Mouse (Mus musculus) kidney, adult 9 months (tissue): ENCODE data around the gene Pllp.

Experiments
- DNase-seq: peaks from one replicate; pipeline ENCODE4 v3.0.0; 2022

The Pllp gene

GRCm38 (mm10) chr8:94695994-94696384 is at the start of gene Pllp:
Pllp (minus strand) TSS chr8:94696278.
- peak; percentile 63 for DNase-seq

GRCm38 (mm10) chr8:94745476-94746184 is 49.6 kb upstream of the Pllp start, which contains the start of gene Ccl22:
Ccl22 (plus strand) TSS chr8:94745590.
- no peak for DNase-seq

GRCm38 (mm10) chr8:94744972-94745371 is 48.9 kb upstream of the Pllp start:
- no peak for DNase-seq

- DNase-seq: no peak
Observed at GRCm38 (mm10) chr8:94744484-94744883, 48.4 kb upstream of the Pllp start.

GRCm38 (mm10) chr8:94741726-94742125 is 45.6 kb upstream of the Pllp start:
- no peak for DNase-seq

- DNase-seq: no peak
Observed at GRCm38 (mm10) chr8:94740591-94740990, 44.5 kb upstream of the Pllp start.

- DNase-seq: no peak
Observed at GRCm38 (mm10) chr8:94739829-94740228, 43.8 kb upstream of the Pllp start.

GRCm38 (mm10) chr8:94735426-94736094 is 39.5 kb upstream of the Pllp start:
- peak; percentile 17 for DNase-seq

- no peak for DNase-seq
Observed at GRCm38 (mm10) chr8:94734735-94735350, 38.8 kb upstream of the Pllp start.

GRCm38 (mm10) chr8:94733821-94734465 is 37.9 kb upstream of the Pllp start:
- DNase-seq: no peak

GRCm38 (mm10) chr8:94729301-94729700 is 33.2 kb upstream of the Pllp start:
- no peak for DNase-seq

- peak; percentile 23 for DNase-seq
Observed at GRCm38 (mm10) chr8:94725998-94726397, 29.9 kb upstream of the Pllp start.

- peak; percentile 35 for DNase-seq
Observed at GRCm38 (mm10) chr8:94716841-94717240, 20.8 kb upstream of the Pllp start.

GRCm38 (mm10) chr8:94715871-94716270 is 19.8 kb upstream of the Pllp start:
- DNase-seq: peak; percentile 39

GRCm38 (mm10) chr8:94714556-94714955 is 18.5 kb upstream of the Pllp start:
- peak; percentile 22 for DNase-seq

- peak; percentile 55 for DNase-seq
Observed at GRCm38 (mm10) chr8:94711160-94711718, 15.2 kb upstream of the Pllp start.

GRCm38 (mm10) chr8:94710336-94710735 is 14.3 kb upstream of the Pllp start:
- no peak for DNase-seq

GRCm38 (mm10) chr8:94706732-94707395 is 10.8 kb upstream of the Pllp start:
- peak; percentile 62 for DNase-seq

GRCm38 (mm10) chr8:94705581-94706245 is 9.6 kb upstream of the Pllp start:
- no peak for DNase-seq

GRCm38 (mm10) chr8:94704669-94704984 is 8.5 kb upstream of the Pllp start:
- no peak for DNase-seq

GRCm38 (mm10) chr8:94703972-94704668 is 8.0 kb upstream of the Pllp start:
- peak; percentile 98 for DNase-seq
